Mouse (Mus musculus) ES-Bruce4 (cell line): ENCODE measurements around the gene Sstr1. TPM values are rescaled to one million over a fixed set of nuclear protein-coding genes. Genes with fewer than 3 reads are reported as not detected.
A peak's percentile ranks its signal among the peaks of the same experiment; 100 is the strongest.

ENCODE experiments used
- H3K27ac ChIP-seq: 2 replicates; pipeline ENCODE4 v1.5.1; 2012; ENCODE audit warnings: low read length, inconsistent platforms; ENCODE audit not compliant: insufficient read depth
- H3K27me3 ChIP-seq: 2 replicates; pipeline ENCODE4 v1.6.1; 2012; ENCODE audit warnings: mild to moderate bottlenecking, low read length, inconsistent platforms; ENCODE audit not compliant: control insufficient read depth, poor library complexity, insufficient read depth, severe bottlenecking
- H3K36me3 ChIP-seq: 2 replicates; pipeline ENCODE4 v1.6.1; 2012; ENCODE audit warnings: inconsistent platforms, mild to moderate bottlenecking, low read length, moderate library complexity; ENCODE audit not compliant: control insufficient read depth, poor library complexity, insufficient read depth, severe bottlenecking
- H3K4me1 ChIP-seq: one replicate; pipeline ENCODE4 v1.8.1; 2011; ENCODE audit warnings: low read length; ENCODE audit not compliant: control insufficient read depth, insufficient read depth
- H3K4me3 ChIP-seq: 2 replicates; pipeline ENCODE4 v1.5.1; 2011; ENCODE audit warnings: low read depth, mild to moderate bottlenecking, low read length
- H3K9ac ChIP-seq: 2 replicates; pipeline ENCODE4 v1.6.1; 2012; ENCODE audit warnings: low read depth, mild to moderate bottlenecking, inconsistent platforms; ENCODE audit not compliant: poor library complexity, severe bottlenecking
- H3K9me3 ChIP-seq: replicated peaks from 2 replicates; pipeline ENCODE4 v1.6.1; 2012; ENCODE audit warnings: mild to moderate bottlenecking, low read length, inconsistent platforms; ENCODE audit not compliant: control insufficient read depth, poor library complexity, insufficient read depth, severe bottlenecking
- CTCF ChIP-seq: IDR thresholded peaks from one replicate; pipeline ENCODE4 v1.8.1; 2011; ENCODE audit warnings: low read depth, low read length
- EP300 ChIP-seq: IDR thresholded peaks from 2 replicates; pipeline ENCODE4 v1.6.1; 2011; ENCODE audit warnings: low read depth, low read length; ENCODE audit not compliant: insufficient read depth
- POLR2A ChIP-seq: IDR thresholded peaks from one replicate; pipeline ENCODE4 v1.8.1; 2011; ENCODE audit warnings: low read length; ENCODE audit not compliant: insufficient read depth
- polyA plus RNA-seq: library from polyadenylated mRNA; stranded (reverse); fragments of >200 nt; gene quantifications from 2 replicates; pipeline ENCODE4 v1.2.4, GENCODE M21; 2011; ENCODE audit warnings: low read depth; ENCODE audit not compliant: missing spikeins, insufficient read depth, insufficient read length

The Sstr1 gene
- not detected in 2 replicates for polyA plus RNA-seq

GRCm38 (mm10) chr12:58211163-58212071, at the start of gene Sstr1:
Gene Sstr1, plus strand, starts transcription at chr12:58211772.
- Histone ChIP-seq H3K4me1 (no peaks in the 10 kb centered on the region), H3K27ac (no peak within 1 kb of the TSS), H3K36me3 (no peaks in the 10 kb centered on the region), H3K9ac (no peak within 1 kb of the TSS), H3K4me3 (peak within 1 kb of the TSS; percentile 20), H3K27me3 (peaks cover 7% of the 10 kb centered on the region; the same call in 1 of the 2 replicates), H3K9me3 (no peaks in the 10 kb centered on the region)
- no peak for TF ChIP-seq POLR2A
- no peak for TF ChIP-seq CTCF
- TF ChIP-seq EP300 = no peak

GRCm38 (mm10) chr12:58198810-58199209, 12.8 kb upstream of the Sstr1 start:
- H3K4me1 ChIP-seq = no peaks in the 10 kb centered on the region

GRCm38 (mm10) chr12:58201190-58201589, 10.4 kb upstream of the Sstr1 start:
- H3K36me3 ChIP-seq = no peaks in the 10 kb centered on the region
- H3K9me3 ChIP-seq = no peaks in the 10 kb centered on the region
- no peaks in the 10 kb centered on the region for H3K4me1 ChIP-seq
- TF ChIP-seq CTCF (no peak), POLR2A (no peak), EP300 (no peak)
- H3K9ac ChIP-seq = no peak overlapping the region
- no peak overlapping the region for H3K27ac ChIP-seq
- H3K4me3 ChIP-seq = no peak overlapping the region
- no peaks in the 10 kb centered on the region for H3K27me3 ChIP-seq

More at GRCm38 (mm10) chr12:58198810-58199209, 12.8 kb upstream of the Sstr1 start:
- no peak overlapping the region for H3K4me3 ChIP-seq
- no peaks in the 10 kb centered on the region for H3K27me3 ChIP-seq
- no peak overlapping the region for H3K9ac ChIP-seq
- H3K9me3 ChIP-seq = no peaks in the 10 kb centered on the region
- no peak overlapping the region for H3K27ac ChIP-seq
- TF ChIP-seq CTCF (no peak), EP300 (no peak), POLR2A (no peak)
- H3K36me3 ChIP-seq = no peaks in the 10 kb centered on the region

- no peaks in the 10 kb centered on the region for H3K9me3 ChIP-seq
- H3K36me3 ChIP-seq = no peaks in the 10 kb centered on the region
- H3K4me1 ChIP-seq = no peaks in the 10 kb centered on the region
- H3K4me3 ChIP-seq = no peak overlapping the region
- H3K27me3 ChIP-seq = peaks cover 8% of the 10 kb centered on the region; the same call in 1 of the 2 replicates
- TF ChIP-seq EP300 = no peak
- no peak for TF ChIP-seq CTCF
- no peak for TF ChIP-seq POLR2A
- no peak overlapping the region for H3K9ac ChIP-seq
- no peak overlapping the region for H3K27ac ChIP-seq
Measured at GRCm38 (mm10) chr12:58207956-58208355, 3.6 kb upstream of the Sstr1 start.

GRCm38 (mm10) chr12:58212261-58212923, 820 bp downstream of the Sstr1 start:
- Histone ChIP-seq H3K36me3 (no peaks in the 10 kb centered on the region), H3K9me3 (no peaks in the 10 kb centered on the region), H3K27ac (no peak overlapping the region), H3K27me3 (peaks cover 7% of the 10 kb centered on the region; the same call in 1 of the 2 replicates), H3K9ac (no peak overlapping the region), H3K4me1 (no peaks in the 10 kb centered on the region), H3K4me3 (peak overlapping the region; percentile 20)
- TF ChIP-seq CTCF (no peak), EP300 (no peak), POLR2A (no peak)

- H3K27me3 ChIP-seq = peaks cover 8% of the 10 kb centered on the region
- H3K4me1 ChIP-seq = no peaks in the 10 kb centered on the region
- H3K36me3 ChIP-seq = no peaks in the 10 kb centered on the region
- no peak overlapping the region for H3K9ac ChIP-seq
- no peak for TF ChIP-seq EP300
- no peak for TF ChIP-seq POLR2A
- no peak for TF ChIP-seq CTCF
- no peaks in the 10 kb centered on the region for H3K9me3 ChIP-seq
- peak overlapping the region; percentile 20 for H3K4me3 ChIP-seq
- H3K27ac ChIP-seq = no peak overlapping the region
Measured at GRCm38 (mm10) chr12:58212924-58213450, 1.4 kb downstream of the Sstr1 start.
